Mouse (Mus musculus) forebrain, embryonic 16.5 days (tissue): ENCODE results near the gene Slc22a17. TPM values are rescaled to one million over a fixed set of nuclear protein-coding genes. Genes with fewer than 3 reads are reported as not detected.

Source experiments
- ATAC-seq: fragments of 200-750 bp; cut with Nextera tagmentation; 2 replicates; pipeline ENCODE4 v1.8.0; 2017; ENCODE audit warnings: mild to moderate bottlenecking, moderate library complexity
- H3K27ac ChIP-seq: fragments of 300-500 bp; sonication (generic); 2 replicates; pipeline ENCODE4 v1.5.1; 2014; ENCODE audit warnings: low read length, control low read depth
- H3K27me3 ChIP-seq: fragments of 300-500 bp; sonication (generic); replicated peaks from 2 replicates; pipeline ENCODE4 v1.6.1; 2014; ENCODE audit warnings: low read length; ENCODE audit not compliant: control insufficient read depth, insufficient read depth
- H3K36me3 ChIP-seq: fragments of 300-500 bp; sonication (generic); 2 replicates; pipeline ENCODE4 v1.6.1; 2014; ENCODE audit not compliant: control insufficient read depth, insufficient read depth
- H3K4me1 ChIP-seq: fragments of 300-500 bp; sonication (generic); replicated peaks from 2 replicates; pipeline ENCODE4 v1.6.1; 2014; ENCODE audit warnings: low read length; ENCODE audit not compliant: control insufficient read depth, insufficient read depth
- H3K4me2 ChIP-seq: fragments of 300-500 bp; sonication (generic); 2 replicates; pipeline ENCODE4 v1.6.1; 2014; ENCODE audit warnings: mild to moderate bottlenecking, low read length, control low read depth
- H3K4me3 ChIP-seq: fragments of 300-500 bp; sonication (generic); replicated peaks from 2 replicates; pipeline ENCODE4 v1.5.1; 2014; ENCODE audit warnings: mild to moderate bottlenecking, low read length, control low read depth
- H3K9ac ChIP-seq: fragments of 300-500 bp; sonication (generic); replicated peaks from 2 replicates; pipeline ENCODE4 v1.6.1; 2014; ENCODE audit warnings: low read depth, low read length, control low read depth
- H3K9me3 ChIP-seq: fragments of 300-500 bp; sonication (generic); 2 replicates; pipeline ENCODE4 v1.6.1; 2016; ENCODE audit warnings: low read length; ENCODE audit not compliant: control insufficient read depth
- WGBS: fragments of 180-500 bp; shearing (Covaris S2); extraction: QIAGEN DNeasy Blood & Tissue Kit; methylation state at CpG from one replicate; pipeline ENCODE4 v1.1.7; 2014; 5-methylcytosine and 5-hydroxymethylcytosine counted together
- polyA plus RNA-seq: library from polyadenylated mRNA; unstranded; fragments of >200 nt; fragmentation: Nextera tagmentation; extraction: Ambion mirVana; gene quantifications from 2 replicates; pipeline ENCODE4 v1.2.1, GENCODE M21; 2015

The Slc22a17 gene
- polyA plus RNA-seq, 1 experiment from 2014 or later: 185 TPM

DNA sequence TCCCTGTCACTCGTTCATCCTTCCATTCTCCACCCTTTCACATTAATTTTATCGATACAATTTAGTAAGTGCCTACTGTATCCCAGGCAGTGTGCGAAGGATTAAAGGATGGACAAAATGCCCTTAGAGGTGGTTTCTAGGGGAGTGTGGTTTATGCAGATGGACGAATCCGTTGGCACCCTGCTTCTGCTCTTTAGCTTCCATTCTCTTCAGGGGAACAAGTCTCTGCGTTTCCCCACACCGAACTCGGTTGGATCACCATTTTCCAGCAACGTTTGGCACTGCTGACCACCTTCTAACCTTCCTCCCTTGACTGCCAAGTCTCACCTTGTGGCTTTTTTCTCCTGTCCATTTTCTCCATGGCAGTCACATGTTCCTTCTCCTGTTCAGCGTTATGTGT is 411 bp upstream of the Slc22a17 start:
- no peak; the same call in 1 of the 2 replicates for ATAC-seq
- peak overlapping the region; percentile 98 for H3K9ac ChIP-seq
- H3K4me2 ChIP-seq: peak overlapping the region; percentile 97
- peaks cover 27% of the 10 kb centered on the region for H3K4me1 ChIP-seq
- peak overlapping the region; percentile 87 for H3K27ac ChIP-seq
- H3K27me3 ChIP-seq: no peaks in the 10 kb centered on the region
- no peaks in the 10 kb centered on the region for H3K9me3 ChIP-seq
- peak overlapping the region; percentile 89 for H3K4me3 ChIP-seq
- peaks cover 10% of the 10 kb centered on the region for H3K36me3 ChIP-seq
- 14% methylated on average over 10 of the region's 10 CpGs for WGBS

DNA sequence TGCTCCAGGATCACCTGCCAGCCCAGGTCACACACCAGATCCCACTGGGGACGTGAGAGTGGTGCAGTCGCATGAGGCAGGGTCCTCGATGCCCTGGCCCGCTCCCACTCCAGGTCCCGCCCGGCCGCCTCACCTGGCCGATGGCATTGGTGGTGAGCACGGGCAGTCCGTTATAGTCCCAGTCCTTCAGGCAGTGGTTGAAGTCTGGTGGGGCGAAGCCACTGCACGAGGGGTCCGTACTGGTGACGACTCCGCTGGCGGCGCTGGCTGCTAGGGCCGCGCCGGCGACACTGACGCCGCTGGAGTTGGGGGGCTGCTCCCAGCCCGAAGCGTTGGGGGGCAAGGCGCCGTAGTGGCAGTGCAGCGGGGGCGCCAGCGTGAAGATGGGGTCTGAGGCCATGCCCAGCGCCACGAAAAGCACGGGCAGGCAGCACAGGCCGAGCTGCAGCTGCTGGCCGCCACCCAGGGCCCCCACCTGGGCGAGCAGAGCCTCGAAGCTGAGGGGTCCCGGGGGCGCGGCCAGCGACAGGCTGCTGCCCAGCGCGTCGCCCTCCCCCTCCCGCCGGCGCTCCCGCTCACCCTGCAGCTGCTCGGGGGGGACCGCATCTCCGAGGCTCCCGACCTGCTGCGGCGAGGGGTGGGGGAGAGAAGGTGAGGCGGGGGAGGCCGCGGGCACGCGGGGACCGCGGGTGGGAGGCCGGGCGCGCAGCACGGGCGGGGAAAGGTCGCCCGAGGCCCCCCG is 652 bp downstream of the Slc22a17 start:
- peaks cover 27% of the 10 kb centered on the region for H3K4me1 ChIP-seq
- peak; percentile 64 for ATAC-seq
- H3K4me2 ChIP-seq: peak overlapping the region; percentile 97
- peak overlapping the region; percentile 87 for H3K27ac ChIP-seq
- H3K36me3 ChIP-seq: peaks cover 17% of the 10 kb centered on the region
- 2% methylated on average over 50 of the region's 69 CpGs for WGBS
- H3K27me3 ChIP-seq: no peaks in the 10 kb centered on the region
- peak overlapping the region; percentile 89 for H3K4me3 ChIP-seq
- H3K9ac ChIP-seq: peak overlapping the region; percentile 98
- no peaks in the 10 kb centered on the region for H3K9me3 ChIP-seq

DNA sequence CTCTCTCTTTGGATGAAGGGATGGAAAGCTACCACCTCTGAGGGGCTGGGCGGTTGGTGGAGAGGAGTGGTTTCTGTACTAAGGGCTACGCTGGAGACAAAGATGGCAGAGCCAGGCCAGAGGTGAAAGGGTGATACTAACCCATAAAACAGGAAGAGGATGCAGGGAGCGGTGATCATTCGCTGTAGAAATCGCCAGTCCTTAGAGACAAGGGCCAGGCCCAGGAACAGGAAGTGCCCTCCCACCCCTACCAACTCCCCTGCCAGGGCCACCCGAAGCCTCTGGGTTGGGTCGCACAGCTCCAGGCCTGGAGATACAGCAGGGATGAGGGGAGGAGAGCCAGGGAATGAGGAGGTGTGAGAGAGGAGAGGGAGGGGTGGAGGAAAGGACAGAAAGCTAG is 4.2 kb downstream of the Slc22a17 start:
- peaks cover 30% of the 10 kb centered on the region for H3K36me3 ChIP-seq
- no peaks in the 10 kb centered on the region for H3K9me3 ChIP-seq
- H3K9ac ChIP-seq: 0 out of 2 replicates have a peak overlapping the region, but pooled peaks have one; percentile 9
- H3K27ac ChIP-seq: no peak overlapping the region
- no peak overlapping the region for H3K4me3 ChIP-seq
- no peak for ATAC-seq
- 94% methylated on average over 7 of the region's 7 CpGs for WGBS
- no peak overlapping the region for H3K4me2 ChIP-seq
- H3K4me1 ChIP-seq: peaks cover 25% of the 10 kb centered on the region
- no peaks in the 10 kb centered on the region for H3K27me3 ChIP-seq

DNA sequence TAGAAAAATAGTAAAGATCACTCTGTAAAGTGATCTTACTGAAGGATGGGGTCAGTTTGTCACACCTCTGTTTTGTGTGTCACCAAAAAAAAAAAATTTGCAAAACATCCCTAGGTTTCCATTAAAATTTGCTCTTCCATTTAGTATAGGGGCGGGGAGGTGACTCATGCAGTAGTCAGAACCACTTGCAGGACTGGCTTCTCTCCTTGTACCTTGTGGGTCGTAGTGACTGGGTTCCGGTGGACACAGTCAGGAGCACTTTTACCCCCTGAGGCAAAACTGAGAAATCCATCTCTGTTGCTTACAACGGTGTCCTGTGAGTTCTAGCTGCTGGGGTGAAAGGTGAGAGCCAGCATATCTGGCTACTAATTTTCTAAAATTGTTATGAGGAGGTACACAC is 9.3 kb downstream of the Slc22a17 start:
- no peak overlapping the region for H3K4me3 ChIP-seq
- no peaks in the 10 kb centered on the region for H3K27me3 ChIP-seq
- ATAC-seq: no peak
- H3K4me1 ChIP-seq: peaks cover under 1% of the 10 kb centered on the region; the same call in 1 of the 2 replicates
- no peak overlapping the region for H3K9ac ChIP-seq
- H3K4me2 ChIP-seq: no peak overlapping the region
- no peak overlapping the region for H3K27ac ChIP-seq
- peaks cover 31% of the 10 kb centered on the region for H3K36me3 ChIP-seq
- WGBS: 97% methylated on average over 4 of the region's 4 CpGs
- H3K9me3 ChIP-seq: no peaks in the 10 kb centered on the region

DNA sequence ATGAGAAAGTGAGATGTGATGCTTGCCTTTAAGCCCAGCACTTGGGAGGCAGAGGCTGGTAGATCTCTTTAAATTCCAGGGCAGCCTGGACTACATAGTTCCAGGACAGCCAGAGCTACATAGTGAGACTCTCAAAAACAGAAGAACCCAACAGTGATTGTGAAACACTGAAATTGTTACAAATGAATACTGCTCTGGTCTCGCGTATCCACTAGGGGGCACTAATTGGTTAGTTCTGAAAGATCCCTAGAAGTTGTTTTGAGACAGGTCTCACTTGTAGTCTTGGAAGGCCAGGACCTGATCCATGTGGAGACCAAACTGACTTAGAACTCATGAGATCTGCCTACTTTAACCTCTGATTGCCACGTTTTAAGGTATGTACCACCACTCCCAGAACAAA is 12.5 kb downstream of the Slc22a17 start:
- Histone ChIP-seq H3K4me1 (peaks cover 12% of the 10 kb centered on the region), H3K27ac (no peak overlapping the region), H3K4me3 (no peak overlapping the region), H3K9me3 (no peaks in the 10 kb centered on the region), H3K36me3 (peaks cover 27% of the 10 kb centered on the region), H3K9ac (no peak overlapping the region), H3K4me2 (no peak overlapping the region), H3K27me3 (no peaks in the 10 kb centered on the region)
- ATAC-seq: peak; percentile 70
- WGBS: 2% methylated on average over 3 of the region's 3 CpGs

DNA sequence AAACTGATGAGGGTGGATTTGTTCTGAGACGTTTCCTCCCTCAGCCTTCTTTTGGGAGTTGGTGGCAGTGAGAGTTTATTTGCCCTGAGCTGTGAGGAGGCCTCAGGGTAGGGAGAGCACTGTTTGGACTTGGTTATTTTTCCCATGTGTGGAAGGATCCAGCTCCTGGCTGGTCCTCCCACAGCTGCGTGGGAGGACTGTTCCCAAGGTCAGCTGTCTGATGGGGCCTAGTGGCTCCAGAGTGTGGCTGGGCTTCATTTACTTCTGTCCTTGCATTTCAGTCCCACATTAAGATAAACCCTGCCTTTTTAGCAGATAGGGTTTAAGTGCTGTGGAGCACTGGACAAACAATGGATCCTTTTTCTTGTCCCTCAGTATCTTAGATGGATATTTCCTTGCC is 15.5 kb downstream of the Slc22a17 start:
- no peak overlapping the region for H3K4me3 ChIP-seq
- 71% methylated on average over 2 of the region's 2 CpGs for WGBS
- H3K4me1 ChIP-seq: peaks cover 18% of the 10 kb centered on the region
- H3K27ac ChIP-seq: no peak overlapping the region
- H3K36me3 ChIP-seq: peaks cover 22% of the 10 kb centered on the region
- no peak overlapping the region for H3K4me2 ChIP-seq
- no peaks in the 10 kb centered on the region for H3K9me3 ChIP-seq
- ATAC-seq: no peak
- H3K9ac ChIP-seq: no peak overlapping the region
- no peaks in the 10 kb centered on the region for H3K27me3 ChIP-seq

DNA sequence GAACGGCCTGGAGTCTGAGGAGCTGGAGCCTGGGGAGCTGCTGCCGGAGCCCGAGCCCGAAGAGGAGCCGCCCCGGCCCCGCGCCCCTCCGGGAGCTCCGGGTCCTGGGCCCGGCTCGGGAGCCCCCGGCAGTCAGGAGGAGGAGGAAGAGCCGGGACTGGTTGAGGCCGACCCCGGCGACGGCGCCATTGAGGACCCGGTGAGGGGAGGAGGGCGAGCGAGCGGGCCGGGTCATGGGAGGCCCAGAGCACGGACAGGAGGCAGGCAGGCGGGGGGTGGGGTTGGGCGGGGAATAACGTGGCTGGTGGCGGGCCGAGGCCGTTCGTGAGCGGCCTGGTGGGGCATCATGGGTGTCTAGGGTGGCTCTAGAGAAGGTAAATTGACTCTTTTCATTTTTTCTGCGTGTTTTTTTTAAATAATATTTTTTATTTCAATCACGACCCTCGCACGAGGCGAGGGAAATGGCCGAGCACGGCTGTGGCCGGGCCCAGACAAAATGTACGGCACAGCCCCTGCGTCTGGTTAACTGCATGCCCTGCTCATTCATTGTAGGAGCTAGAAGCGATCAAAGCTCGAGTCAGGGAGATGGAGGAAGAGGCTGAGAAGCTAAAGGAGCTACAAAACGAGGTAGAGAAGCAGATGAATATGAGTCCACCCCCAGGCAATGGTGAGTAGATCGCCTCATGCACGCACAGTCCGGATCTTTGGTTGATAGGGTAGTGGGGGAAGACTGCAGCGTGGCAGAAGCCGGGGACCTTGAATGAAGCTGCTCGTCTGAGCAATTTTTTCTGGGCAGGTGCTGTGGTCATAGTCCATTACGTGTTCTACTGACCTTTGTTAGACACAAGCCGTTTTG is 18.4 kb downstream of the Slc22a17 start:
- WGBS: 0% methylated on average over 47 of the region's 54 CpGs
- peak; percentile 39 for ATAC-seq
- H3K9ac ChIP-seq: peak overlapping the region; percentile 91
- peak overlapping the region; percentile 95 for H3K27ac ChIP-seq
- peaks cover 22% of the 10 kb centered on the region for H3K36me3 ChIP-seq
- H3K27me3 ChIP-seq: no peaks in the 10 kb centered on the region
- H3K4me2 ChIP-seq: peak overlapping the region; percentile 84
- no peaks in the 10 kb centered on the region for H3K9me3 ChIP-seq
- peak overlapping the region; percentile 94 for H3K4me3 ChIP-seq
- H3K4me1 ChIP-seq: peaks cover 18% of the 10 kb centered on the region

DNA sequence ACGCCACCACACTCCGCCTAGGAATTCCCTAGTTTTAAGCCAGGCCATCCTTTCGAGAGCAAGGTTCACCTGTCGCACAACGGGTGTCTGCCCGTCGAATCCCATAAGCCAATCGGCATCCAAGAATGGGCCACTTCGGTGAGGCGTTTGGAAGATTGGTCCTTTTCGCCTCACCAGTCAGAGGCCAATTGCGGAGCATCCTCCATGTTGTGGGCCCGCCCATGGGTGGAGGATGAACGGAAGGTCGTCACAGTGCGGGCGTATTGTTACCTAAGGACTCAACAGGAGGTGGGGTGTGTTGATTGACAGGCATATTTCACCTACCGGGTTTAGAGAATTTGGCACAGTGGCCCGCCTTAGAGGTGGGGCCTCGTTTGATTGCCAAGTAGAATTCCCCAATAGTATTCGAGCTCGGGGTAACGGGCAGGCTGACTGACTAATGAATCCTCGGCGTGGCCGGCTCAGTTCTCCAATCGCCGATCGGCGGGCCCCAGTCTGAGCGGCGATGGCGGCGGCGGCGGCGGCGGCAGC is 19.2 kb downstream of the Slc22a17 start:
- Histone ChIP-seq H3K4me2 (peak overlapping the region; percentile 59), H3K4me3 (peak overlapping the region; percentile 94), H3K27ac (peak overlapping the region; percentile 95), H3K4me1 (peaks cover 18% of the 10 kb centered on the region), H3K27me3 (no peaks in the 10 kb centered on the region), H3K9me3 (no peaks in the 10 kb centered on the region), H3K9ac (peak overlapping the region; percentile 91), H3K36me3 (peaks cover 19% of the 10 kb centered on the region)
- peak; percentile 99 for ATAC-seq
- WGBS: under 1% methylated on average over 38 of the region's 38 CpGs

DNA sequence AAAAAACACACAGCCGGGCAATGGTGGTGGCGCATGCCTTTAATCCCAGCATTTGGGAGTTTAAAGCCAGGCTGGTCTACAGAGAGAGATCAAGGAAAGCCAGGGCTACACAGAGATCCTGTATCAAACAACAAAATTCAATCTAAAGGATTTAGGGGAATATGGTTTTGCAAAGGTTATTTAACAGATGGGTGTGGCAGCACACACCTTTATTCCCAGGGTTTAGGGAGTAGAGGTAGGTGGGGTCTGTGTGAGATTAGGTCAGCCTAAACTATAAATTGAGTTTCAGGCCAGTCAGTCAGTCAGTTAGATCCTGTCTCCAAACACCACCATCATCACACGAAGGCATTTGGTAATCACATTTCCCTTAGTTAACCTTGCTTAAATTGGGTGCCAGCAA is 20.7 kb downstream of the Slc22a17 start, which contains the start of gene Pabpn1:
Gene Pabpn1, plus strand, starts transcription at position 301 of the 400 bp plus-strand sequence.
- H3K27me3 ChIP-seq: no peaks in the 10 kb centered on the region
- H3K4me3 ChIP-seq: peak within 1 kb of the TSS; percentile 94
- WGBS: 95% methylated on average over 3 of the region's 3 CpGs
- H3K27ac ChIP-seq: peak within 1 kb of the TSS; percentile 94
- peak within 1 kb of the TSS; percentile 59; the same call in 1 of the 2 replicates for H3K9ac ChIP-seq
- no peak for ATAC-seq
- peaks cover 18% of the 10 kb centered on the region for H3K4me1 ChIP-seq
- peaks cover 12% of the 10 kb centered on the region for H3K36me3 ChIP-seq
- peak within 1 kb of the TSS; percentile 59 for H3K4me2 ChIP-seq
- H3K9me3 ChIP-seq: no peaks in the 10 kb centered on the region
